Mouse (Mus musculus) stomach, postnatal 0 days (tissue): Measurements from ENCODE around the gene Gpsm1. TPM values are rescaled to one million over a fixed set of nuclear protein-coding genes. Genes with fewer than 3 reads are reported as not detected.

ENCODE experiments used
- ATAC-seq: fragments of 200-750 bp; cut with Nextera tagmentation; 2 replicates; pipeline ENCODE4 v1.8.0; 2017; ENCODE audit not compliant: low FRiP score, low TSS enrichment
- DNase-seq: peaks from one replicate; pipeline ENCODE4 v3.0.0-alpha.2; 2016; ENCODE audit warnings: low spot score
- H3K27ac ChIP-seq: fragments of 300-500 bp; sonication (generic); replicated peaks from 2 replicates; pipeline ENCODE4 v1.5.1; 2014; ENCODE audit warnings: mild to moderate bottlenecking, control low read depth
- H3K27me3 ChIP-seq: fragments of 300-500 bp; sonication (generic); 2 replicates; pipeline ENCODE4 v1.6.1; 2014; ENCODE audit warnings: low read length; ENCODE audit not compliant: control insufficient read depth, insufficient read depth
- H3K36me3 ChIP-seq: fragments of 300-500 bp; sonication (generic); 2 replicates; pipeline ENCODE4 v1.6.1; 2014; ENCODE audit warnings: low read length, mixed read lengths; ENCODE audit not compliant: control insufficient read depth, insufficient read depth
- H3K4me1 ChIP-seq: fragments of 300-500 bp; sonication (generic); replicated peaks from 2 replicates; pipeline ENCODE4 v1.6.1; 2014; ENCODE audit warnings: antibody characterized with exemption; ENCODE audit not compliant: control insufficient read depth, insufficient read depth
- H3K4me2 ChIP-seq: fragments of 300-500 bp; sonication (generic); replicated peaks from 2 replicates; pipeline ENCODE4 v1.6.1; 2014; ENCODE audit warnings: low read depth, mild to moderate bottlenecking, control low read depth, moderate library complexity
- H3K4me3 ChIP-seq: fragments of 300-500 bp; sonication (generic); 2 replicates; pipeline ENCODE4 v1.5.1; 2014; ENCODE audit warnings: low read depth, low read length, control low read depth
- H3K9ac ChIP-seq: fragments of 300-500 bp; sonication (generic); 2 replicates; pipeline ENCODE4 v1.6.1; 2014; ENCODE audit warnings: mild to moderate bottlenecking, low read length, control low read depth, mixed read lengths
- H3K9me3 ChIP-seq: fragments of 300-500 bp; sonication (generic); 2 replicates; pipeline ENCODE4 v1.6.1; 2016; ENCODE audit warnings: low read length; ENCODE audit not compliant: control insufficient read depth
- CTCF ChIP-seq: IDR thresholded peaks from 2 replicates; pipeline ENCODE4 v1.5.1; 2016; ENCODE audit warnings: antibody characterized with exemption, low read depth, mild to moderate bottlenecking, moderate library complexity
- EP300 ChIP-seq: optimal IDR thresholded peaks from 2 replicates; pipeline ENCODE3; 2016; ENCODE audit warnings: antibody characterized with exemption
- whole genome bisulfite sequencing: fragments of 180-500 bp; shearing (Covaris S2); extraction: QIAGEN DNeasy Blood & Tissue Kit; methylation state at CpG from one replicate; pipeline ENCODE4 v1.1.7; 2014; 5-methylcytosine and 5-hydroxymethylcytosine counted together
- polyA plus RNA-seq: library from polyadenylated mRNA; unstranded; fragments of >200 nt; fragmentation: Nextera tagmentation; extraction: Ambion mirVana; gene quantifications from 2 replicates; pipeline ENCODE4 v1.2.1, GENCODE M21; 2015

Gene Gpsm1
- polyA plus RNA-seq, 1 experiment from 2014 or later: 20.9 TPM

DNA sequence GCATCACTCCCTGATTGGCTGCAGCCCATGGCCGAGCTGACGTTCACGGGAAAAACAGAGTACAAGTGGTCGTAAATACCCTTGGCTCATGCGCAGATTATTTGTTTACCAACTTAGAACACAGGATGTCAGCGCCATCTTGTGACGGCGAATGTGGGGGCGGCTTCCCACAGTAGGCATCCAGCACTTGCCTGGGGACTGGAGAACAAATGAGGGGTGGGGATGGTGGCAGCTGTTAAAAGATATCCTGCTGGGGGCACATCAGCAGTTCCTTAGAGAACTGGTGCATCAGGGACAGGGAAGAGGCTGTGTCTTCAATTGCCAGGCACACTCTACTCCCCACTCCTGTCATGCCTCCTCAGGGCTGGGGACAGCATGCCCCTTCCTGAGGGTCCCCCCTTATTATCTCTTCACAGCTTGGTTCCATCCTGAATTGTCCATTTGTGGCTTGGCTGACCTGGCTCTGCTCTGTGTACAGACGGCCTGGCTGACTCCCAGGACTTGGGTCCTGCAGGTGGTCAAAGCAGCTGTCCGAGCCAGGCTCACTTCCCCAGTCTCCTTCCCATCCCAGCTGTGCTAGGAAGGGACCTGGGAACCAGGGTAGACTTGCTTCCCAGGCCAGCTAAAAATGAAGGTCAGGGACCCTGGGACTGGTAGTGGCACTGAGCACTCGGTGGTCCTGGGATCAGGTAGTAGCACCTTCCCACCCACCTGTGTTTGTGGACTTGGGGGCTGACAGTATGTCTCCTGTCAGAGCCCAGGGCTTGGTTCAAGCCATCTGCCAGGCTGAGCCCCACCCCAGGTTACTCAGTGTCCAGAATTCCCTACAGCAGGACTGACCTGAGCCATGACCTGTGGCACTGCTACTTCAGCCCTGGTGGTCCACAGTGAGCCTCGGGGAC lies 23.2 kb downstream of the Gpsm1 start:
- ATAC-seq (no peak), DNase-seq (no peak)
- Histone ChIP-seq H3K4me3 (no peak overlapping the region), H3K27ac (no peak overlapping the region), H3K27me3 (no peaks in the 10 kb centered on the region), H3K4me2 (no peak overlapping the region), H3K9ac (no peak overlapping the region), H3K9me3 (no peaks in the 10 kb centered on the region), H3K4me1 (peaks cover 3% of the 10 kb centered on the region), H3K36me3 (no peaks in the 10 kb centered on the region)
- WGBS: 76% methylated on average over 8 of the region's 13 CpGs
- TF ChIP-seq EP300: no peak
- TF ChIP-seq CTCF: no peak

GRCm38 (mm10) chr2:26339204-26339551 lies 23.9 kb downstream of the Gpsm1 start:
- WGBS: 69% methylated on average over 5 of the region's 5 CpGs
- no peaks in the 10 kb centered on the region for H3K27me3 ChIP-seq
- no peak for DNase-seq

GRCm38 (mm10) chr2:26341510-26341981 lies 26.2 kb downstream of the Gpsm1 start:
- no peaks in the 10 kb centered on the region for H3K9me3 ChIP-seq
- peaks cover 3% of the 10 kb centered on the region for H3K4me1 ChIP-seq
- no peak overlapping the region; the same call in 1 of the 2 replicates for H3K9ac ChIP-seq
- no peaks in the 10 kb centered on the region for H3K27me3 ChIP-seq
- DNase-seq (no peak), ATAC-seq (peak; percentile 35)
- H3K4me3 ChIP-seq: no peak overlapping the region
- no peak for TF ChIP-seq CTCF
- TF ChIP-seq EP300: no peak
- 65% methylated on average over 2 of the region's 2 CpGs for WGBS
- H3K27ac ChIP-seq: peak overlapping the region; percentile 81
- no peak overlapping the region; the same call in 1 of the 2 replicates for H3K4me2 ChIP-seq
- H3K36me3 ChIP-seq: peaks cover 5% of the 10 kb centered on the region; the same call in 1 of the 2 replicates

More at GRCm38 (mm10) chr2:26339204-26339551, 23.9 kb downstream of the Gpsm1 start:
- peaks cover 3% of the 10 kb centered on the region for H3K4me1 ChIP-seq
- no peak for ATAC-seq
- H3K36me3 ChIP-seq: no peaks in the 10 kb centered on the region
- no peak overlapping the region for H3K27ac ChIP-seq
- no peaks in the 10 kb centered on the region for H3K9me3 ChIP-seq
- H3K4me3 ChIP-seq: no peak overlapping the region
- TF ChIP-seq EP300: no peak
- no peak for TF ChIP-seq CTCF
- H3K4me2 ChIP-seq: no peak overlapping the region
- H3K9ac ChIP-seq: no peak overlapping the region

GRCm38 (mm10) chr2:26342044-26342443 lies 26.7 kb downstream of the Gpsm1 start:
- Histone ChIP-seq H3K36me3 (peaks cover 5% of the 10 kb centered on the region; the same call in 1 of the 2 replicates), H3K27me3 (no peaks in the 10 kb centered on the region), H3K27ac (peak overlapping the region; percentile 81), H3K4me2 (no peak overlapping the region; the same call in 1 of the 2 replicates), H3K9me3 (no peaks in the 10 kb centered on the region), H3K4me1 (peaks cover 3% of the 10 kb centered on the region), H3K9ac (peak overlapping the region; percentile 35; the same call in 1 of the 2 replicates), H3K4me3 (no peak overlapping the region)
- no peak for TF ChIP-seq CTCF
- TF ChIP-seq EP300: no peak
- WGBS: 8% methylated on average over 10 of the region's 10 CpGs
- ATAC-seq (peak; percentile 92), DNase-seq (peak; percentile 90)

- peak overlapping the region; percentile 35; the same call in 1 of the 2 replicates for H3K9ac ChIP-seq
- H3K36me3 ChIP-seq: peaks cover 5% of the 10 kb centered on the region; the same call in 1 of the 2 replicates
- peaks cover 3% of the 10 kb centered on the region for H3K4me1 ChIP-seq
- no peak for TF ChIP-seq CTCF
- TF ChIP-seq EP300: no peak
- H3K9me3 ChIP-seq: no peaks in the 10 kb centered on the region
- DNase-seq (no peak), ATAC-seq (no peak)
- H3K4me3 ChIP-seq: no peak overlapping the region
- no peaks in the 10 kb centered on the region for H3K27me3 ChIP-seq
- no peak overlapping the region; the same call in 1 of the 2 replicates for H3K4me2 ChIP-seq
- 47% methylated on average over 11 of the region's 11 CpGs for WGBS
- H3K27ac ChIP-seq: peak overlapping the region; percentile 81
Measured at GRCm38 (mm10) chr2:26342609-26343490, 27.5 kb downstream of the Gpsm1 start.
